Mouse (Mus musculus) CD4-positive helper T cell, adult 2 months (primary cell): ENCODE measurements at regions not wholly inside any gene's neighbourhood (a gene's known extent, or its start where the extent isn't known, plus 50 kb on each side); places are given as distances from the start of the nearest gene placed in this dataset.

Experiments used
- DNase-seq: peaks from one replicate; pipeline ENCODE4 v3.0.0-alpha.2; 2012; ENCODE audit warnings: low read depth, missing footprints, low spot score

DNA sequence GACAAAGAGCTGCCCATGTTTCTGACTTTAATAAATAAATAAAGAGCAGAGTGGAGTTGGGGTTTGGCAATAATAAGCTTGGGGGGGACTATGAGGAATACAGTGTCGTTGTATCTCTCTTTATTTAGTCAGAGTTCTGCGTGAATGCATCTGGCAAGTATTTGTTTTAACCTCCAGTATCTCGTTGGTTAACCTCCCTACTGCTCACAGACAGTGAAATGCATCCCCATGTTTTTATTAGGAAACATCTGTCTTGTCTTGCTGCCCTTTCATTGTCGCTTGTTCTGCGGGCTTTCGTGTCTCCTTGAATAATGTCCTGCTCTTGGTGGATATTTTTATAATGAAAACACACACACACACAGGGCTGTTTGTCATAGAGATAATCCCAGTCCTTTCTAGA is 118.8 kb upstream of the Ccdc54 start:
- DNase-seq = no peak

- no peak for DNase-seq
Measured at GRCm38 (mm10) chr16:50707906-50708305, 117.0 kb upstream of the Ccdc54 start.

GRCm38 (mm10) chr16:50705921-50706320 is 115.0 kb upstream of the Ccdc54 start:
- DNase-seq = no peak

DNA sequence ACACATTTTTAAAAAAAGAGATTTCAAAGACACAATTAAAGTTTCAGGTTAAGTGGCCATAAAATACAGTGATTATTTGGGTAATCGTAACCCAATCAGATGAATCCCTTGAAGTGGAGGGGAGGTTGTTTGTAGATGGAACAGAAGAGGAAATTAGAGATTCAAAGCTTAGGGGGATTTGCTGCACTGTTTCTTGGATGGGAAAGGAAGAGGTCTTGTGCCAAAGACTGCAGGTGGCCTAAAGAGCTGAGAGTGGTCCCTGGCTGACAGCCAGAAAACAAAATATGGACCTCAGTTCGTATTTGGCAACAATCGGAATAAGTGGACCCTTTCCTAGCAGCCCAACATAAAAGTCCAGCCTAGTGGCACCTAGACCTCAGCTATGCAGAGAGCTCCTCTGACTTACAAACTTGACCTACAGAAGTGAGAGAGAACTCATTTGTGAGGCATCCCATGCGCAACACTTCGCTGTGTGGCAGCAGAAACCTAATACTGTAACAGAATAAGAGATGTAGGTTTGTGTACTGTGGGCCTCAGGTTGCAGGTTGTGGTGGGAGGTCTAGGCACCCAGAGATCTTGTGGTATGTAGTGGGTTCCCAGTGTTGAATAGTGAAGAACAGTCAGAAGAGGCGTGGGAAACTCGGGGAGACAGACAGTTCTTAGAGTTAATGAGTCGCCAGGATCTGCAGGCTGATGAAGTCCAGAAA is 110.0 kb upstream of the Ccdc54 start:
- DNase-seq = no peak

- DNase-seq = no peak
Measured at GRCm38 (mm10) chr16:50700123-50700522, 109.2 kb upstream of the Ccdc54 start.

- no peak for DNase-seq
Measured at GRCm38 (mm10) chr16:50697722-50698121, 106.8 kb upstream of the Ccdc54 start.

DNA sequence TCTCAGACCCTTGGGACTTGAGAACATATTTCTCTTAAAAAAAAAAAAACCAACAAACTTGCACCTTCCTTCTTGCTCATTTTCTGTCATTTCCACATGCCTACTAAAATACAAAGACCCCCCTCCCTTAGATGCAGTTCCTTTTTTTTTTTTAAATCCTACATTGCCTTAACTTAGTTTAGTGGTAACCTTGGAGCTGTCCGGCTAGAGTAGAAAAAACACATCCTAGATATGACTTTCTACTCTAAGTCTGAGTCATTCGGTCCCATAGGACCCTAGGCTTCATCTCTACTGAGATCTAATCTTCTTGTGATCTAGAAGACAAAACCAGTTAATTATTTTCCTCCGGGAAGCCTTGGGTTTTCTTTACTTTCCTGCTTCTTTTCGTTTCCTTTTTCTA is 105.1 kb upstream of the Ccdc54 start:
- DNase-seq = no peak

DNA sequence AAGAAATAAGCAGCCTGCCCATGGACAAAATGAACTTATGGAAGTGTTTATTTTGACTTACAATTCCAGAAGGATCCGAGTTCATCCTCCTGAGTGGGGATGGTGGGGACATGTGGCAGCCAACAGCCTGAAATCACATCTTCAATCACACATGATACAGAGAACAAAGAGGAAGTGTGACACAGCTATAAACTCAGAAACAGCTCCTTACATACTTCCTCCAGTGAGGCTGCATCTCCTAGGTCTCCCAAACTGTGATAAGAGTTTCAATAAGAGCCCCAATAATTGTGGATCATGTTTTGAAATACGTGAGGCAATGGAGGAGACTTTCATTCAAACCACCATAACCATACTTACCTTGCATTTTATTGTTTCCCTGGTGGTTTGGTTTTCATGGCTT is 103.1 kb upstream of the Ccdc54 start:
- no peak for DNase-seq

DNA sequence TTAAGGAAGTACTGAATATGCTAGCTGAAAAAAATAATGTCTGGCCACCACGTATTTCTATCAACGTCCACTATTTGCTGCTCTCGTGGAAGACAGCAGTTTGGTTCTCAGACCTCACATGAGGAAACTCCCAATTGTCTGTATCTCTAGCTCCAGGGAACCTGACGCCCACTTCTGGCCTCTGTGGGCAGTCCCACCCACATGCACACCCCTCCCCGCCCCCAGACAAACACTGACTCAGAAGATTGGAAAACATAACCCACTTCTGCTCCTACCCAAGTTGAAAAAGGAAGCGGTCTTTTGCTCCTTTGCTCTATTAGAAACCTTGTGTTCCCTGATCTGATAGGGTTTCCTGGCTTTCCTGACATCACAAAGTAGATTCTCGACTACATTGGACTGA is 99.9 kb upstream of the Ccdc54 start:
- no peak for DNase-seq

GRCm38 (mm10) chr16:50689525-50689924 is 98.6 kb upstream of the Ccdc54 start:
- DNase-seq = no peak

DNA sequence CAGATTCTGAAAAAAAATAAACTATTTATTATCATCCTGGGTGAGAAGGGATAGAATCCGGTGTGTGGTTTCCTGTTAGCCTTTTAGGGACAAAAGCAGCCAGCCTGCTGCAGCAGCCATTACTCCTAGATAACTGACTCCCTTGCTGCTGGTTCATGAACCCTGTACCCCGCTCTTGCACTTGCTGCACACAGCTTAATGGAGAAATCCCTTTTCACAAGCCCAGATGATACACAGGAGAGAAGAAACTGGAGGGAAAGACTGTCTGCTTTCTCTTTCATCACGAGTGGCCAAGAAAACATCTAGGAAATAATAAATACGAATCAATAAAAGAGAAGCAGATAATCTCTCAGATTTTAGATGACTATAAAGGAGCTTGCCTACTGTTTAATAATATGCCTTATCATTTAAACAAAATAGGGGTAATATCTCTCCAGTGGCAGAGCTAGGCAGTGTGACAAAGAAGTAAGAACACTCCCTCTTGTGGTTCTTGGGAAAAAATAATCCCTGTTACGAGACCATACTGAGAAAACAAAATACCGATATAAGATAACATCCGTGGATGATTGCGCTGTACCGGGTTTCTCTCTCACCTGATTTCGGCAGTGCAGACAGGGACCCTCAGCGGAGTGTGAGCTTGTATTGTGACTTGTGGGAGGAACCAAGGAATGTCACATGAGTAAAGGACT is 98.0 kb upstream of the Ccdc54 start:
- DNase-seq = peak; percentile 4

DNA sequence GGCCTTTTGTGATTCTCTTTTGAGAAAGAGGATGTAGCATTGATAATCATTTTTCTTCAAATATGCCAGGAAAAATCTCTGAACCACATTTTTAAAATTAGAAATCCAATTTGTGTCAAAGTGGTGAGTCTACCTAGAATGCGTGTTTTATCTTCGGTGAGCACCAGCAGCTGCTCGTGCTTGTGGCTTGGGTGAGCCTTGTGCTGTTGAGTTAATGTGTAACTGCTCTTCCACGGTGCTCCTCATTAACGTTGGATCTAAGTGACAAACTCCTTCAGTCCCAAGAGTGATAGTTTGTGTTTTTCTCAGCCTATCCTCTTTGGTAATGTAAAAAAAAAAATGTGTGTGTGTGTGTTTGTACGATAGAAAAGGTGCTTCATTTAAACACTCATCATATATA is 88.7 kb upstream of the Ccdc54 start:
- DNase-seq = no peak

- DNase-seq = no peak
Measured at GRCm38 (mm10) chr16:50673339-50673738, 82.4 kb upstream of the Ccdc54 start.

GRCm38 (mm10) chr16:50672713-50673112 is 81.8 kb upstream of the Ccdc54 start:
- no peak for DNase-seq

DNA sequence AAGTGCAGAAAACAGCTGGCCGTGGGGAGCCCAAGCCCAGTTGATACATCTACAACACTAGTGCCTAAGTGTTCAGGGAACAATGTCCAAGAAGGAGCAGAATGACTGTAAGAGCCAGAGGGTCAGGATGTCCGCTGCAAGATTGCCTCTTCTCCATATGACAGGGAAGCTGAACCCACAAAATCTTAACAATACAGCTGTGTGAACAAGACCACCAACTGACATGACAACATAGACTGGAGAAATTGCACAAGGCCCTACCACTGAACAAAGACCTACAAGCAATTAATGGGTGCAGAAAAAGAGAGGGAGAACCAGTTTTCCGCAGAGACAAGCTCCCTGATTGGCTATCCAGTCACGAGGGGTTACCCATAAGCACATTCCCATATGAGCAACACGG is 80.2 kb upstream of the Ccdc54 start:
- no peak for DNase-seq

- no peak for DNase-seq
Measured at GRCm38 (mm10) chr16:50664240-50664639, 73.3 kb upstream of the Ccdc54 start.
